Mouse (Mus musculus): ENCODE results near the gene Lgi1. TPM values are rescaled to one million over a fixed set of nuclear protein-coding genes. Genes with fewer than 3 reads are reported as not detected.

The Lgi1 gene
- polyA plus RNA-seq, 1 experiment: 0.04 TPM

DNA sequence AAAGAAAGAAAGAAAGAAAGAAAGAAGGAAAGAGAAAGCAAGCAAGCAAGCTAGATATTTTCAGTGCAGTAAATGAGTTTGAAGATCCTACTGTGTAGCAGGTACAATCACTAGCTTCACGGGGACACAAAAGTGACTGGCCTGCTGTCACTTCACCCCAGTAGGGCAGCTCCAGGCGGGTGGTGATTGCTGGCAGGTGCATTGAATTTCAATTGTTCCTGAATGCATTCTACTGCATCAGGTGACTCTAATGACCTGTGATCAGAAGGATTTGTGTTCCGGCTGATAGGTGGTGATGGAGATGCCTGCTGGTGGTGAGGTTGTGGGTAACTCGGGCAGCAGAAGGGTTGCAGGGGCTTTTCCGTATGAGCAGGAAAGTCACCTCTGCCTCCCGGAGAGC, 6.7 kb downstream of the Lgi1 start:
- H3K4me1 ChIP-seq (replicated peaks; ENCODE audit: control insufficient read depth, insufficient read depth, low read length): no peaks in the 10 kb centered on the region
- no peak overlapping the region for H3K4me3 ChIP-seq (ENCODE audit: control insufficient read depth, insufficient read depth, low read length)
- no peak overlapping the region for H3K27ac ChIP-seq (ENCODE audit: control insufficient read depth, insufficient read depth, low read length)
- TF ChIP-seq CTCF (IDR thresholded peaks at IDR 0.05; ENCODE audit: borderline replicate concordance, control insufficient read depth, extremely low read depth, insufficient read depth, low read length, poor library complexity) (no peak), POLR2A (IDR thresholded peaks at IDR 0.05; ENCODE audit: control insufficient read depth, extremely low read depth, insufficient read depth, low read length, poor library complexity) (no peak)
- H3K27me3 ChIP-seq (ENCODE audit: control insufficient read depth, insufficient read depth, low read length): no peaks in the 10 kb centered on the region
- 12% methylated on average over 6 of the region's 6 CpGs for WGBS
- H3K36me3 ChIP-seq (ENCODE audit: control insufficient read depth, insufficient read depth, low read length): no peaks in the 10 kb centered on the region
- DNase-seq: no peak

DNA sequence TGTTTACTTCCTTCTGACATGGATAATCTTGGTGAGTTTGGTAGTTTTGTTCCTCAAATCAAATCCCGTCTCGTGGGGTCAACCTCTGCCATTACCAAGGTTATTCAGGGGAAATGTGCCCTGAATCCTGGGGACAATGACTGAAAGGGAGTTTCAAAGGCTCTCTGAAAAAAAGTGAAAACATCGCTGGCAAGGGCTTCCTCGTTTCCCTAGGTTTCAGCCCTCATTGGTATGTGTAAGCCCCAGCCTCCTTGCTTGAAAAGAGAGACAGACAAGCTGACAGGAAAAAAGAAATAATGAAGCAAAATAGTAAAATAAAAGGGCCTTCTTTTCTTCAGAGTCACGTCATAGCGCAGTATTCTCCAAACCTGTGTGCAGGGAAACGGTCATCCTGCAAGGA, 9.5 kb downstream of the Lgi1 start:
- Histone ChIP-seq H3K4me1 (replicated peaks; ENCODE audit: control insufficient read depth, insufficient read depth, low read length) (no peaks in the 10 kb centered on the region), H3K27me3 (ENCODE audit: control insufficient read depth, insufficient read depth, low read length) (no peaks in the 10 kb centered on the region), H3K4me3 (ENCODE audit: control insufficient read depth, insufficient read depth, low read length) (no peak overlapping the region), H3K36me3 (ENCODE audit: control insufficient read depth, insufficient read depth, low read length) (no peaks in the 10 kb centered on the region), H3K27ac (ENCODE audit: control insufficient read depth, insufficient read depth, low read length) (no peak overlapping the region)
- DNase-seq: no peak
- WGBS: 86% methylated on average over 7 of the region's 7 CpGs
- TF ChIP-seq CTCF (IDR thresholded peaks at IDR 0.05; ENCODE audit: borderline replicate concordance, control insufficient read depth, extremely low read depth, insufficient read depth, low read length, poor library complexity) (no peak), POLR2A (IDR thresholded peaks at IDR 0.05; ENCODE audit: control insufficient read depth, extremely low read depth, insufficient read depth, low read length, poor library complexity) (no peak)

DNA sequence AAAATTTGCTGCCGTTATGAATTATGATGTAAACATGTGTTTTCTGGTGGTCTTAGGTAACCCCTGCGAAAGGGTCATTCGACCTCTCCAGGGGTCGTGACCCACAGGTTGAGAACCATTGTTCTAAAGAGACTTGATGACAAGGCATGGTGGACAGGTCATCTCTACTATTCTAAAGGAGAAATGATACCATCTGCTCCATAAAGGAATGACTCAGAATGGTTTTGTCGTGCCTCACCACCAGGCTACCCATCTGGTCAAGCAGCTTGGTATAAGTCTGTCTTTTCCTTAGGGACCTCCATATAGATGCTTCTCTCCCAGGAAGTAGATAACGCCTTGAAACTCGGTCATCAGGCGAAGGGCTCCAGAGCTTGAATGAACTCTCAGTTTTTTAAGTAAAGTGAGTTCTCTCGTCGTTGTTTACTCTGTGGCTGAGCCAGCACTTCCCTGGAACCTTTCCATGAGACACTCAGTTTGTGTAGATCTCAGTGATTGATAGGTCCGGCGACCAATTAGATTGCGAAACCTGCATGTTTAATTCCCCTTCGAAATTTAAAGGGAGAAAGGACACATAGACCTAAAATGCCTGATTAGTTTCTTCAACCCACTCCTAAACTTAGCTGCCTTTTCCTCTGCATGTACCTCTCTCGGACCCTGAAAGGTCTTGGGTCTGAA, 10.5 kb downstream of the Lgi1 start:
- no peak for DNase-seq
- Histone ChIP-seq H3K27me3 (ENCODE audit: control insufficient read depth, insufficient read depth, low read length) (no peaks in the 10 kb centered on the region), H3K27ac (ENCODE audit: control insufficient read depth, insufficient read depth, low read length) (no peak overlapping the region), H3K4me3 (ENCODE audit: control insufficient read depth, insufficient read depth, low read length) (no peak overlapping the region), H3K36me3 (ENCODE audit: control insufficient read depth, insufficient read depth, low read length) (no peaks in the 10 kb centered on the region), H3K4me1 (replicated peaks; ENCODE audit: control insufficient read depth, insufficient read depth, low read length) (no peaks in the 10 kb centered on the region)
- TF ChIP-seq POLR2A (IDR thresholded peaks at IDR 0.05; ENCODE audit: control insufficient read depth, extremely low read depth, insufficient read depth, low read length, poor library complexity) (no peak), CTCF (IDR thresholded peaks at IDR 0.05; ENCODE audit: borderline replicate concordance, control insufficient read depth, extremely low read depth, insufficient read depth, low read length, poor library complexity) (no peak)
- 86% methylated on average over 15 of the region's 15 CpGs for WGBS

DNA sequence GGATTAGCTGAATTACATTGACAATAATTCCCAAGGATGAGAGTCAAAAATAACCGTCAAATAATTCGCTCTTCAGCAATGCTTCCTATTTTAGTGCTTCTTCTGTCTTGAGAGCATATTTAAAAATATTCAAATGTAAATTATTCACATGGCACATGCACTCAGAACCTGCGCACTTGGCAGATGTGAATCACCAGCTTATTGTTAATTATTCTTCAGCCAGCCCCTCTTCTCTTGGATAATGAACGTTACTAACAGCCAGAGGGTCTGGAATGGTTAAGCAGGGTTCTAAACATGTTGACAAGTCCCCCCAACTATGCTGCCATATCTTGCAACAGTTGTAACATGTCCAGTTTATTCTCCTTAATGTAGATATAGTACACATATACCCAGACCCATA, 11.9 kb downstream of the Lgi1 start:
- no peaks in the 10 kb centered on the region for H3K36me3 ChIP-seq (ENCODE audit: control insufficient read depth, insufficient read depth, low read length)
- H3K27ac ChIP-seq (ENCODE audit: control insufficient read depth, insufficient read depth, low read length): no peak overlapping the region
- no peak overlapping the region for H3K4me3 ChIP-seq (ENCODE audit: control insufficient read depth, insufficient read depth, low read length)
- WGBS: 96% methylated on average over 4 of the region's 4 CpGs
- TF ChIP-seq CTCF (IDR thresholded peaks at IDR 0.05; ENCODE audit: borderline replicate concordance, control insufficient read depth, extremely low read depth, insufficient read depth, low read length, poor library complexity) (no peak), POLR2A (IDR thresholded peaks at IDR 0.05; ENCODE audit: control insufficient read depth, extremely low read depth, insufficient read depth, low read length, poor library complexity) (no peak)
- no peaks in the 10 kb centered on the region for H3K4me1 ChIP-seq (replicated peaks; ENCODE audit: control insufficient read depth, insufficient read depth, low read length)
- no peak for DNase-seq
- no peaks in the 10 kb centered on the region for H3K27me3 ChIP-seq (ENCODE audit: control insufficient read depth, insufficient read depth, low read length)

DNA sequence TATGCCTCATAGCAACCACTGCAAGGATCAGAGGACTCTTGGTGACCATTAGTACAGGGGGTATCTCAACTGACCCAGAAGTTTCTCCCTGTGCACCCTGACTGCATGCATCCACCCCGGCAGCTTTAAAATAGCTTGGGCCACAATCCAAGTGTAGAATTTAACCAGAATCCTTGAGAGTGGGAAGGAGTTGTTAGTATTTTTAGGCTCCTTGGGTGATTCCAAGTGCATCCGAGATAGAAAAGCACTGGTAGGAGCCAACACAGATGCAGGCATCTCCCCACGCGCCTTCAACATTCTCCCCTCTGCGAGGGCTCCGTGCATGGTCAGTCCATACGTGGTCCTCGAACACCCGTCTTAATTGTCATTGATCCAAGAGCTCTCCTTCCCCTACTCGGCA, 15.9 kb downstream of the Lgi1 start:
- TF ChIP-seq POLR2A (IDR thresholded peaks at IDR 0.05; ENCODE audit: control insufficient read depth, extremely low read depth, insufficient read depth, low read length, poor library complexity) (no peak), CTCF (IDR thresholded peaks at IDR 0.05; ENCODE audit: borderline replicate concordance, control insufficient read depth, extremely low read depth, insufficient read depth, low read length, poor library complexity) (no peak)
- Histone ChIP-seq H3K27ac (ENCODE audit: control insufficient read depth, insufficient read depth, low read length) (no peak overlapping the region), H3K27me3 (ENCODE audit: control insufficient read depth, insufficient read depth, low read length) (no peaks in the 10 kb centered on the region), H3K4me3 (ENCODE audit: control insufficient read depth, insufficient read depth, low read length) (no peak overlapping the region), H3K4me1 (replicated peaks; ENCODE audit: control insufficient read depth, insufficient read depth, low read length) (no peaks in the 10 kb centered on the region), H3K36me3 (ENCODE audit: control insufficient read depth, insufficient read depth, low read length) (no peaks in the 10 kb centered on the region)
- 94% methylated on average over 10 of the region's 10 CpGs for WGBS
- no peak for DNase-seq

DNA sequence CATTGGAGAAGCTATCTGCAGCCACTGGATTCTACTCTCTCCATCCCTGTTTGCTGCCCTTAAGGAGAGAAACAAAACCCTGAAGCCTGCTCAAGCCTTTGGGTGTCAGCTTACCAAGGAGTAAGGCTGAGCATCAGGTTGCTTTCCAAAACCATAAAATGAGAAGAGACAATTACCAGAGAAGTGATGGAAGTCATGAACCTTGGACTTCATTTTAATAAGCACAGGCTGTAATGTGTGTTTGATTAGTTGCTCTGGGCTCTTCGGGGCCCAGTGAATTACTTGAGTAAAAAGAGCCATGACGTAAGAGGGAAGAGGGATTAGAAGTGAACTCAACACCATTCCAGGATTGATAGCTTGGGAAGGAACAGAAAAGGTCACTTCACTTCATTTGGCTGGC, 18.1 kb downstream of the Lgi1 start:
- H3K4me1 ChIP-seq (replicated peaks; ENCODE audit: control insufficient read depth, insufficient read depth, low read length): no peaks in the 10 kb centered on the region
- TF ChIP-seq CTCF (IDR thresholded peaks at IDR 0.05; ENCODE audit: borderline replicate concordance, control insufficient read depth, extremely low read depth, insufficient read depth, low read length, poor library complexity): no peak
- TF ChIP-seq POLR2A (IDR thresholded peaks at IDR 0.05; ENCODE audit: control insufficient read depth, extremely low read depth, insufficient read depth, low read length, poor library complexity): no peak
- no peaks in the 10 kb centered on the region for H3K27me3 ChIP-seq (ENCODE audit: control insufficient read depth, insufficient read depth, low read length)
- H3K4me3 ChIP-seq (ENCODE audit: control insufficient read depth, insufficient read depth, low read length): no peak overlapping the region
- 90% methylated on average over 2 of the region's 2 CpGs for WGBS
- DNase-seq: no peak
- no peak overlapping the region for H3K27ac ChIP-seq (ENCODE audit: control insufficient read depth, insufficient read depth, low read length)
- H3K36me3 ChIP-seq (ENCODE audit: control insufficient read depth, insufficient read depth, low read length): no peaks in the 10 kb centered on the region

DNA sequence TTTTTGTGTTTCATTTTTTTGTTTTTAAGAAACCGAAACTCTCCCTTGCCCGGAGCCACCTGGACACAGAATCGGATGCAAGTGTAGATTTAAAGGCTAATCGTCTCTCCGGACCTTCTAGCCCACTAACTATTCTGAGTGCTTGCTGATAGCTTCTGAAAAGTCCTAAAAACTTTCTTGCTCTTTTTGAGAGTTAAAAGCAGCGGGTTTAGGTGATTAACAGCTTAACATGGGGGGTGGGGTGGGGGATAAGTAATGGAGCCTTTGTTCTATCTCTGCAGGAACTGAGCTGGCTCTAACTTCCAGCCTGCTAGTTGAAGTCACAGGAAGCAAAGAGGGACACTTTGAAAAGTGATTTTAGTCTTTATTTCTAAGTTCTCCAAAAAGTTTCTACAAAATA, 24.2 kb downstream of the Lgi1 start:
- DNase-seq: no peak
- WGBS: 93% methylated on average over 6 of the region's 6 CpGs
- Histone ChIP-seq H3K36me3 (ENCODE audit: control insufficient read depth, insufficient read depth, low read length) (no peaks in the 10 kb centered on the region), H3K27ac (ENCODE audit: control insufficient read depth, insufficient read depth, low read length) (no peak overlapping the region), H3K4me1 (replicated peaks; ENCODE audit: control insufficient read depth, insufficient read depth, low read length) (no peaks in the 10 kb centered on the region), H3K4me3 (ENCODE audit: control insufficient read depth, insufficient read depth, low read length) (no peak overlapping the region), H3K27me3 (ENCODE audit: control insufficient read depth, insufficient read depth, low read length) (no peaks in the 10 kb centered on the region)
- TF ChIP-seq CTCF (IDR thresholded peaks at IDR 0.05; ENCODE audit: borderline replicate concordance, control insufficient read depth, extremely low read depth, insufficient read depth, low read length, poor library complexity): no peak
- no peak for TF ChIP-seq POLR2A (IDR thresholded peaks at IDR 0.05; ENCODE audit: control insufficient read depth, extremely low read depth, insufficient read depth, low read length, poor library complexity)
